Mouse (Mus musculus): ENCODE results near the gene Tmem132b. TPM values are rescaled to one million over a fixed set of nuclear protein-coding genes. Genes with fewer than 3 reads are reported as not detected.

The Tmem132b gene
- polyA plus RNA-seq, 1 experiment from 2014 or later: 1.5 TPM

GRCm38 (mm10) chr5:125766941-125767340, 235.4 kb downstream of the Tmem132b start:
- 88% methylated on average over 6 of the region's 6 CpGs for WGBS
- Histone ChIP-seq H3K27me3 (ENCODE audit: control insufficient read depth, insufficient read depth, low read length) (no peaks in the 10 kb centered on the region), H3K9ac (ENCODE audit: low read length) (no peak overlapping the region), H3K4me3 (ENCODE audit: low read depth, low read length) (no peak overlapping the region), H3K4me1 (ENCODE audit: control insufficient read depth, insufficient read depth, low read length) (no peaks in the 10 kb centered on the region), H3K9me3 (ENCODE audit: control insufficient read depth, low read length) (no peaks in the 10 kb centered on the region), H3K36me3 (ENCODE audit: control insufficient read depth, insufficient read depth, low read length) (no peaks in the 10 kb centered on the region), H3K27ac (ENCODE audit: low read depth, low read length) (no peak overlapping the region), H3K4me2 (ENCODE audit: low read depth) (no peak overlapping the region)
- ATAC-seq (ENCODE audit: insufficient read depth, low FRiP score, low TSS enrichment) (no peak), DNase-seq (ENCODE audit: low spot score) (no peak)

GRCm38 (mm10) chr5:125767950-125768349, 236.4 kb downstream of the Tmem132b start:
- H3K9ac ChIP-seq (ENCODE audit: low read length): no peak overlapping the region
- no peak for ATAC-seq (ENCODE audit: insufficient read depth, low FRiP score, low TSS enrichment)
- H3K4me3 ChIP-seq (ENCODE audit: low read depth, low read length): no peak overlapping the region
- no peak for DNase-seq (ENCODE audit: low spot score)
- H3K4me1 ChIP-seq (ENCODE audit: control insufficient read depth, insufficient read depth, low read length): no peaks in the 10 kb centered on the region
- H3K27ac ChIP-seq (ENCODE audit: low read depth, low read length): no peak overlapping the region
- no peak overlapping the region for H3K4me2 ChIP-seq (ENCODE audit: low read depth)
- H3K27me3 ChIP-seq (ENCODE audit: control insufficient read depth, insufficient read depth, low read length): no peaks in the 10 kb centered on the region
- 71% methylated on average over 1 of the region's 1 CpGs for WGBS
- H3K36me3 ChIP-seq (ENCODE audit: control insufficient read depth, insufficient read depth, low read length): no peaks in the 10 kb centered on the region
- H3K9me3 ChIP-seq (ENCODE audit: control insufficient read depth, low read length): no peaks in the 10 kb centered on the region

- no peak overlapping the region for H3K9ac ChIP-seq (ENCODE audit: low read length)
- H3K27ac ChIP-seq (ENCODE audit: low read depth, low read length): no peak overlapping the region
- no peaks in the 10 kb centered on the region for H3K36me3 ChIP-seq (ENCODE audit: control insufficient read depth, insufficient read depth, low read length)
- no peaks in the 10 kb centered on the region for H3K9me3 ChIP-seq (ENCODE audit: control insufficient read depth, low read length)
- no peak for ATAC-seq (ENCODE audit: insufficient read depth, low FRiP score, low TSS enrichment)
- DNase-seq (ENCODE audit: low spot score): no peak
- no peaks in the 10 kb centered on the region for H3K4me1 ChIP-seq (ENCODE audit: control insufficient read depth, insufficient read depth, low read length)
- no peak overlapping the region for H3K4me3 ChIP-seq (ENCODE audit: low read depth, low read length)
- 91% methylated on average over 4 of the region's 4 CpGs for WGBS
- H3K27me3 ChIP-seq (ENCODE audit: control insufficient read depth, insufficient read depth, low read length): no peaks in the 10 kb centered on the region
- no peak overlapping the region for H3K4me2 ChIP-seq (ENCODE audit: low read depth)
These were observed 240.7 kb downstream of the Tmem132b start for GRCm38 (mm10) chr5:125772238-125772637.

GRCm38 (mm10) chr5:125772756-125773155, 241.2 kb downstream of the Tmem132b start:
- H3K27ac ChIP-seq (ENCODE audit: low read depth, low read length): no peak overlapping the region
- WGBS: 30% methylated on average over 2 of the region's 2 CpGs
- no peak overlapping the region for H3K9ac ChIP-seq (ENCODE audit: low read length)
- H3K27me3 ChIP-seq (ENCODE audit: control insufficient read depth, insufficient read depth, low read length): no peaks in the 10 kb centered on the region
- H3K9me3 ChIP-seq (ENCODE audit: control insufficient read depth, low read length): no peaks in the 10 kb centered on the region
- no peaks in the 10 kb centered on the region for H3K4me1 ChIP-seq (ENCODE audit: control insufficient read depth, insufficient read depth, low read length)
- no peak overlapping the region for H3K4me2 ChIP-seq (ENCODE audit: low read depth)
- DNase-seq (ENCODE audit: low spot score) (no peak), ATAC-seq (ENCODE audit: insufficient read depth, low FRiP score, low TSS enrichment) (no peak)
- no peak overlapping the region for H3K4me3 ChIP-seq (ENCODE audit: low read depth, low read length)
- H3K36me3 ChIP-seq (ENCODE audit: control insufficient read depth, insufficient read depth, low read length): no peaks in the 10 kb centered on the region

GRCm38 (mm10) chr5:125780332-125780731, 248.8 kb downstream of the Tmem132b start:
- no peak overlapping the region for H3K4me3 ChIP-seq (ENCODE audit: low read depth, low read length)
- no peak overlapping the region for H3K4me2 ChIP-seq (ENCODE audit: low read depth)
- no peaks in the 10 kb centered on the region for H3K9me3 ChIP-seq (ENCODE audit: control insufficient read depth, low read length)
- ATAC-seq (ENCODE audit: insufficient read depth, low FRiP score, low TSS enrichment): no peak
- no peaks in the 10 kb centered on the region for H3K27me3 ChIP-seq (ENCODE audit: control insufficient read depth, insufficient read depth, low read length)
- no peaks in the 10 kb centered on the region for H3K4me1 ChIP-seq (ENCODE audit: control insufficient read depth, insufficient read depth, low read length)
- no peak for DNase-seq (ENCODE audit: low spot score)
- H3K27ac ChIP-seq (ENCODE audit: low read depth, low read length): no peak overlapping the region
- no peak overlapping the region for H3K9ac ChIP-seq (ENCODE audit: low read length)
- 93% methylated on average over 1 of the region's 1 CpGs for WGBS
- no peaks in the 10 kb centered on the region for H3K36me3 ChIP-seq (ENCODE audit: control insufficient read depth, insufficient read depth, low read length)

GRCm38 (mm10) chr5:125792643-125793042, 261.1 kb downstream of the Tmem132b start:
- Histone ChIP-seq H3K36me3 (ENCODE audit: control insufficient read depth, insufficient read depth, low read length) (no peaks in the 10 kb centered on the region), H3K27me3 (ENCODE audit: control insufficient read depth, insufficient read depth, low read length) (no peaks in the 10 kb centered on the region), H3K9me3 (ENCODE audit: control insufficient read depth, low read length) (no peaks in the 10 kb centered on the region; the same call in 1 of the 2 replicates), H3K4me3 (ENCODE audit: low read depth, low read length) (no peak overlapping the region), H3K9ac (ENCODE audit: low read length) (no peak overlapping the region), H3K4me2 (ENCODE audit: low read depth) (no peak overlapping the region), H3K4me1 (ENCODE audit: control insufficient read depth, insufficient read depth, low read length) (no peaks in the 10 kb centered on the region), H3K27ac (ENCODE audit: low read depth, low read length) (no peak overlapping the region)
- no peak for ATAC-seq (ENCODE audit: insufficient read depth, low FRiP score, low TSS enrichment)
- no peak for DNase-seq (ENCODE audit: low spot score)
- WGBS: 92% methylated on average over 1 of the region's 1 CpGs

GRCm38 (mm10) chr5:125794318-125794717, 262.7 kb downstream of the Tmem132b start:
- no peaks in the 10 kb centered on the region for H3K4me1 ChIP-seq (ENCODE audit: control insufficient read depth, insufficient read depth, low read length)
- H3K4me2 ChIP-seq (ENCODE audit: low read depth): no peak overlapping the region
- 67% methylated on average over 1 of the region's 1 CpGs for WGBS
- no peak for DNase-seq (ENCODE audit: low spot score)
- no peaks in the 10 kb centered on the region for H3K36me3 ChIP-seq (ENCODE audit: control insufficient read depth, insufficient read depth, low read length)
- H3K9ac ChIP-seq (ENCODE audit: low read length): no peak overlapping the region
- H3K27me3 ChIP-seq (ENCODE audit: control insufficient read depth, insufficient read depth, low read length): no peaks in the 10 kb centered on the region
- H3K9me3 ChIP-seq (ENCODE audit: control insufficient read depth, low read length): no peaks in the 10 kb centered on the region
- no peak for ATAC-seq (ENCODE audit: insufficient read depth, low FRiP score, low TSS enrichment)
- H3K27ac ChIP-seq (ENCODE audit: low read depth, low read length): no peak overlapping the region
- no peak overlapping the region for H3K4me3 ChIP-seq (ENCODE audit: low read depth, low read length)

GRCm38 (mm10) chr5:125799622-125800021, 268.0 kb downstream of the Tmem132b start:
- H3K36me3 ChIP-seq (ENCODE audit: control insufficient read depth, insufficient read depth, low read length): no peaks in the 10 kb centered on the region
- no peak overlapping the region for H3K4me2 ChIP-seq (ENCODE audit: low read depth)
- no peak overlapping the region for H3K27ac ChIP-seq (ENCODE audit: low read depth, low read length)
- no peak for DNase-seq (ENCODE audit: low spot score)
- no peak overlapping the region for H3K9ac ChIP-seq (ENCODE audit: low read length)
- no peaks in the 10 kb centered on the region for H3K27me3 ChIP-seq (ENCODE audit: control insufficient read depth, insufficient read depth, low read length)
- no peaks in the 10 kb centered on the region for H3K4me1 ChIP-seq (ENCODE audit: control insufficient read depth, insufficient read depth, low read length)
- no peak overlapping the region for H3K4me3 ChIP-seq (ENCODE audit: low read depth, low read length)
- H3K9me3 ChIP-seq (ENCODE audit: control insufficient read depth, low read length): no peaks in the 10 kb centered on the region
- ATAC-seq (ENCODE audit: insufficient read depth, low FRiP score, low TSS enrichment): no peak
- WGBS: 56% methylated on average over 5 of the region's 5 CpGs

GRCm38 (mm10) chr5:125800025-125800424, 268.5 kb downstream of the Tmem132b start:
- H3K9ac ChIP-seq (ENCODE audit: low read length): no peak overlapping the region
- DNase-seq (ENCODE audit: low spot score) (peak; percentile 58), ATAC-seq (ENCODE audit: insufficient read depth, low FRiP score, low TSS enrichment) (no peak)
- H3K27me3 ChIP-seq (ENCODE audit: control insufficient read depth, insufficient read depth, low read length): no peaks in the 10 kb centered on the region
- no peak overlapping the region for H3K4me2 ChIP-seq (ENCODE audit: low read depth)
- no peaks in the 10 kb centered on the region for H3K36me3 ChIP-seq (ENCODE audit: control insufficient read depth, insufficient read depth, low read length)
- H3K27ac ChIP-seq (ENCODE audit: low read depth, low read length): no peak overlapping the region
- WGBS: 14% methylated on average over 11 of the region's 11 CpGs
- H3K9me3 ChIP-seq (ENCODE audit: control insufficient read depth, low read length): no peaks in the 10 kb centered on the region
- H3K4me3 ChIP-seq (ENCODE audit: low read depth, low read length): no peak overlapping the region
- H3K4me1 ChIP-seq (ENCODE audit: control insufficient read depth, insufficient read depth, low read length): no peaks in the 10 kb centered on the region
